Mouse (Mus musculus) hindbrain, embryonic 11.5 days (tissue): ENCODE data around the gene Sec24d. TPM values are rescaled to one million over a fixed set of nuclear protein-coding genes. Genes with fewer than 3 reads are reported as not detected.
A peak's percentile ranks its signal among the peaks of the same experiment; 100 is the strongest.

Experiments used
- ATAC-seq: fragments of 200-750 bp; cut with Nextera tagmentation; 2 replicates; pipeline ENCODE4 v1.8.0; 2017; ENCODE audit warnings: mild to moderate bottlenecking, moderate TSS enrichment, moderate library complexity; ENCODE audit not compliant: low FRiP score
- DNase-seq: peaks from one replicate; pipeline ENCODE4 v3.0.0-alpha.2; 2015; ENCODE audit warnings: low spot score
- H3K27ac ChIP-seq: fragments of 300-500 bp; sonication (generic); 2 replicates; pipeline ENCODE4 v1.5.1; 2014; ENCODE audit warnings: mild to moderate bottlenecking, low read depth, low read length
- H3K27me3 ChIP-seq: fragments of 300-500 bp; sonication (generic); 2 replicates; pipeline ENCODE4 v1.6.1; 2014; ENCODE audit warnings: mild to moderate bottlenecking, low read length, moderate library complexity, mixed read lengths; ENCODE audit not compliant: control insufficient read depth, insufficient read depth
- H3K36me3 ChIP-seq: fragments of 300-500 bp; sonication (generic); 2 replicates; pipeline ENCODE4 v1.6.1; 2014; ENCODE audit warnings: mild to moderate bottlenecking, low read length, moderate library complexity, mixed read lengths; ENCODE audit not compliant: control insufficient read depth, insufficient read depth
- H3K4me1 ChIP-seq: fragments of 300-500 bp; sonication (generic); replicated peaks from 2 replicates; pipeline ENCODE4 v1.6.1; 2014; ENCODE audit warnings: low read length, mixed read lengths; ENCODE audit not compliant: control insufficient read depth, insufficient read depth
- H3K4me2 ChIP-seq: fragments of 300-500 bp; sonication (generic); replicated peaks from 2 replicates; pipeline ENCODE4 v1.6.1; 2014; ENCODE audit warnings: mild to moderate bottlenecking, low read depth, low read length
- H3K4me3 ChIP-seq: fragments of 300-500 bp; sonication (generic); 2 replicates; pipeline ENCODE4 v1.5.1; 2014; ENCODE audit warnings: low read depth, low read length
- H3K9ac ChIP-seq: fragments of 300-500 bp; sonication (generic); 2 replicates; pipeline ENCODE4 v1.6.1; 2014; ENCODE audit warnings: low read depth, low read length
- H3K9me3 ChIP-seq: fragments of 300-500 bp; sonication (generic); 2 replicates; pipeline ENCODE4 v1.6.1; 2016; ENCODE audit warnings: low read length; ENCODE audit not compliant: control insufficient read depth
- WGBS: fragments of 180-500 bp; shearing (Covaris S2); extraction: QIAGEN DNeasy Blood & Tissue Kit; methylation state at CpG from one replicate; pipeline ENCODE4 v1.1.7; 2014; 5-methylcytosine and 5-hydroxymethylcytosine counted together
- polyA plus RNA-seq: library from polyadenylated mRNA; unstranded; fragments of >200 nt; fragmentation: Nextera tagmentation; extraction: Ambion mirVana; gene quantifications from 2 replicates; pipeline ENCODE4 v1.2.1, GENCODE M21; 2014

Gene Sec24d
- polyA plus RNA-seq, 1 experiment from 2014 or later = 27.1 TPM

DNA sequence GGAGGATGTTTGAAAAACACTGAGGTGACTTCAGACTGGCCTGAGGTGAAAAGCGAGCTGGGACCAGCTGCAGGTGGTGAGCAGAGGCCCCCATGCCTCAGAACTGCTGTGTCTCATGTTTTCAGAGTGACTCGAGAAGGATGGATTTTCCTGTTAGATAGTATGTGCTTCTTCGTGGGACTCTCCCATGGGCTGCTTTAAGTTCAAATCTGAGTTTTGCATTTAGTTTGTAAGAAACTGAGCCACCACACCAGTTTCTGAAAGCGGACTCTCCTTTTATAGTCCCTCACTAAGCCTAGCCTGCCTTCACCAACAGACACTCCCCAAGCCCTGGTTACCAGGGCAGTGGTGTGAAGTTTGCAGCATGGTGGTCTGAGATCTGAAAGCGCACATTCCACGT is 70.6 kb downstream of the Sec24d start:
- Histone ChIP-seq H3K27me3 (no peaks in the 10 kb centered on the region), H3K27ac (no peak overlapping the region), H3K4me1 (no peaks in the 10 kb centered on the region), H3K9me3 (no peaks in the 10 kb centered on the region), H3K4me2 (no peak overlapping the region), H3K36me3 (no peaks in the 10 kb centered on the region), H3K4me3 (no peak overlapping the region), H3K9ac (no peak overlapping the region)
- DNase-seq = no peak
- ATAC-seq = no peak
- WGBS = 73% methylated on average over 6 of the region's 6 CpGs

DNA sequence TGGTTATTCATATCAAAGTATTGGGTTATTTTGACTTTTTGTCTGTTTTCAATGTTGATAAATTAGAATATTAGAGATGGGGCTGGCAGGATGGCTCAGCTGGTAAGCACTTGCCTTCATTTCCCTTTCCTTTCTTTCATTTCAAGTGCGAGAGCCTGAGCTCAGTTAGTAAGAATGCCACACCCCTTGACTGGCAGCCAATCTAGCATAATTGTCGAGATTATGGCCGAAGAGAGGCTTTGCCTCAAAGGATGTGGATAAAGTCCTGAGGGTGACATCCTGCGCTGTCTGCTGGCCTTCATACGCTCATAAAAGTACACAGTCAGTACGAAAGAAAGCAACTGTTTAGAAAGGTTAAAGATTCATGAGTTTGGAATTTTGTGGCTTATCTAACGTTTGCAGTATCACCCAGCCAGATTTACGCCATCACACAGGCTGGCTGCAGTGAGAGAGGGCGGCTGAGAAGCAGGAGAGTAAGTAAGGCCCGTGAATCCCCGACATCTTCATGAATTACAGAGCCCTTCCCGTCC is 71.5 kb downstream of the Sec24d start:
- Histone ChIP-seq H3K9me3 (no peaks in the 10 kb centered on the region), H3K27me3 (no peaks in the 10 kb centered on the region), H3K4me2 (no peak overlapping the region), H3K4me1 (no peaks in the 10 kb centered on the region), H3K4me3 (no peak overlapping the region), H3K27ac (no peak overlapping the region), H3K9ac (no peak overlapping the region), H3K36me3 (no peaks in the 10 kb centered on the region)
- ATAC-seq (no peak), DNase-seq (no peak)
- 85% methylated on average over 12 of the region's 12 CpGs for WGBS

DNA sequence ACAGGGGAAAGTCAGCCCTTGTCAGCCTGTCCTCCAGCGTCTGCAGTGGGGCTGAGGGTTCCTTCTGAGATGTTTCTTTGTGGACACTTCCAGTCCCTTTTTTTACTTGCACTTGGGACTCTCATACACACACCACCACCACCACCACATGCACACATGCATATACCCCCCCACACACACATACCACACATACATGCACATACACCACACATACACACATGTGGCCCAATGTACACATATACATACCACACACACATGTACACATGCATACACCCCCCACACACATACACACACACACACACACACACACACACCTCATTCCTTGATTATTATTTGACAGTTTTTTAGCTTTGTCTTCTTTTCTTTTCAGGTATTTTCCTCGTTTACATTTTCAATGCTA is 73.8 kb downstream of the Sec24d start:
- no peaks in the 10 kb centered on the region for H3K36me3 ChIP-seq
- no peak for ATAC-seq
- no peak overlapping the region for H3K9ac ChIP-seq
- H3K4me1 ChIP-seq = no peaks in the 10 kb centered on the region
- H3K27me3 ChIP-seq = no peaks in the 10 kb centered on the region
- 88% methylated on average over 2 of the region's 2 CpGs for WGBS
- no peak overlapping the region for H3K4me2 ChIP-seq
- H3K9me3 ChIP-seq = no peaks in the 10 kb centered on the region
- no peak for DNase-seq
- no peak overlapping the region for H3K4me3 ChIP-seq
- H3K27ac ChIP-seq = no peak overlapping the region

DNA sequence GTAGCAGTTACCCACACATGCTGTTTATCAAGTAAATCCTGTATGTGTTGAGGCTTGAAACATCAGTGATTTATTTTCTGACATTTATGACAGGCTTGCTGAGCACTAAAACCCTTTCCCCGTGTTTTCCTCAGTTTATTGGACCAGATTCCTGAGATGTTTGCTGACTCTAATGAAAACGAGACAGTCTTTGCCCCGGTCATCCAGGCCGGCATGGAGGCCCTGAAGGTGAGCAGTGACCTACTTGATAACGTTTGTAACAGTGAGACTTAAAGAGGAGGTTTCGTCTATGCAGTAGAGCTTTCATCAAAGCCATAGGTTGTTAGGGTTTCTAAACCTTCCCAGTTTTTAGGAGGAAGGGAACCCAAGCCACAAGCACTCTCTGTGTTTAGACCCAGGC is 76.4 kb downstream of the Sec24d start:
- H3K27ac ChIP-seq = no peak overlapping the region
- no peak for DNase-seq
- ATAC-seq = no peak
- WGBS = 84% methylated on average over 6 of the region's 6 CpGs
- H3K36me3 ChIP-seq = no peaks in the 10 kb centered on the region
- H3K9me3 ChIP-seq = no peaks in the 10 kb centered on the region
- H3K4me2 ChIP-seq = no peak overlapping the region
- H3K4me3 ChIP-seq = no peak overlapping the region
- H3K27me3 ChIP-seq = no peaks in the 10 kb centered on the region
- no peak overlapping the region for H3K9ac ChIP-seq
- H3K4me1 ChIP-seq = no peaks in the 10 kb centered on the region

DNA sequence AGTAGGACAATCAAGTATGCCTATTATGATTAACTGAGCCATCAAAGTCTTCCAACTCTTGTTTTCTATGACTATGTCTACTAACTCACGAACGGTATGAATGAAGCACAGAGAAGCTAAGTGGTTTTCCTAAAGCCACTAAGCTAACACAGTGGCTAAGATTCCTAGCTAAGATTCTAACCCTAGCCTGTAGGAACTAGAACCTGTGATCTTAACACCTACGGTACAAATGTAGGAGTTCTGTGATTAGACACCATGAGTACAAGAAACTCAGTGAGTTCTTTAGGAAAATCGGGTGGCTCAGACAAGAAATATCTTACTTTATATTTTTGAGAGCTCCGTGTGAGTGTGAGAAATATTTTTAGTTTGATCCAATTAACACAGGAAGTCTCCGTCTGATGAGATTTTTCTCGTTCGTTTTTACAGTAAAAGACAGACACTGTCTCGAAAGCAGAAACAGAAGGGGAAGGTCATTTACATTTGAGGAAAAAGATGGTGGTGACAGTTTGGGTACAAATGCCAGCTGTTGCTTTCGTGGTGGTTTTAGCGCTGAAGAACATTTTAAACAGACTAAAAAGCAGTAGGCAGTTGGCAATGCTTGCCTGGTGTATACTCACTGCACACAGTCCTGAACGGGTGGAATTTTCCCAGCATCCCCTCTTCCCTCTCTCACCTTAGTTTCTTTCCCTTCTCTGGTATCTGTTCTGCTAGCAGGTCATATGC is 81.0 kb downstream of the Sec24d start:
- 91% methylated on average over 12 of the region's 12 CpGs for WGBS
- no peaks in the 10 kb centered on the region for H3K4me1 ChIP-seq
- no peak for DNase-seq

DNA sequence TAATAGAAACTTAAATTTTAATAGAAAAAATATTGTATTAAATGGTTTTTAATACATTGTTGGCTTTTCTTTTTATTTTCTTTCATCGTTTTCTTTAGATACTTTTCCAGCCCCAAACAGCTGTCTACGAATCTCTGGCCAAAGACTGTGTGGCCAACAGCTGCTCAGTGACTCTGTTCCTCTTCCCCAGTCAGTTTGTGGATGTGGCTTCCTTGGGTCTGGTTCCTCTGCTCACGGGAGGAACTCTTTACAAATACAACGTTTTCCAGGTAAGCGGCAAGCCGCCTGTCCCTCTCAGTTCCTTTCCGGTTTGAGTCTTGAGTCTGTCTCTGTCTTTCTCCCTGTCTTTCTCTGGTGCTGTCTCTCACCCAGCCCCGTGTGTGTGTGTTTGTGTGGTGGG is 83.3 kb downstream of the Sec24d start:
- Histone ChIP-seq H3K9ac (no peak overlapping the region), H3K4me3 (no peak overlapping the region), H3K9me3 (no peaks in the 10 kb centered on the region), H3K27ac (no peak overlapping the region), H3K4me2 (no peak overlapping the region), H3K36me3 (no peaks in the 10 kb centered on the region), H3K27me3 (no peaks in the 10 kb centered on the region), H3K4me1 (no peaks in the 10 kb centered on the region)
- DNase-seq = no peak
- WGBS = 83% methylated on average over 8 of the region's 8 CpGs
- ATAC-seq = no peak

More for the DNA sequence above, 81.0 kb downstream of the Sec24d start:
- Histone ChIP-seq H3K27ac (no peak overlapping the region), H3K4me3 (no peak overlapping the region), H3K36me3 (no peaks in the 10 kb centered on the region), H3K9me3 (no peaks in the 10 kb centered on the region), H3K9ac (no peak overlapping the region), H3K4me2 (no peak overlapping the region), H3K27me3 (no peaks in the 10 kb centered on the region)
- no peak for ATAC-seq

DNA sequence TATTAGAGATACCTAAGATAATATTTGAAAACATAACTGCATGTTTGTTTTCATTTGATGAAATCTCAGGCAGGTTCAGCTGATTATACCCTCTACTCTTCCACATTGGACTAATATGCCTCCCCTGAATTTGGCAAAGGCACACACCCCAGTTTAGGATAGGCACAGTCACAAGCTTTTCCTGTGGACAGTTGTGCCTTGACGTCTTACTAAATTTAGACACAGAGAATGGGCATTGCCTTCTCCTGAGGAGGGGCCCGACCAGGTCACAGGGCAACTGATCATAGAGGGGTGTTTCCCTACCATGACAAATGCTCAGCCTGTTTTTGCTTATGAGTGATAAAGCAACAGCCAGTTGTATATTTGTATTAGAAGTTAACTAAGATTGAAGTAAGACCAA is 84.3 kb downstream of the Sec24d start:
- 81% methylated on average over 2 of the region's 2 CpGs for WGBS
- Histone ChIP-seq H3K27ac (no peak overlapping the region), H3K9ac (no peak overlapping the region), H3K4me3 (no peak overlapping the region), H3K27me3 (no peaks in the 10 kb centered on the region), H3K4me2 (no peak overlapping the region), H3K9me3 (no peaks in the 10 kb centered on the region), H3K36me3 (no peaks in the 10 kb centered on the region), H3K4me1 (no peaks in the 10 kb centered on the region)
- ATAC-seq = no peak
- DNase-seq = no peak

DNA sequence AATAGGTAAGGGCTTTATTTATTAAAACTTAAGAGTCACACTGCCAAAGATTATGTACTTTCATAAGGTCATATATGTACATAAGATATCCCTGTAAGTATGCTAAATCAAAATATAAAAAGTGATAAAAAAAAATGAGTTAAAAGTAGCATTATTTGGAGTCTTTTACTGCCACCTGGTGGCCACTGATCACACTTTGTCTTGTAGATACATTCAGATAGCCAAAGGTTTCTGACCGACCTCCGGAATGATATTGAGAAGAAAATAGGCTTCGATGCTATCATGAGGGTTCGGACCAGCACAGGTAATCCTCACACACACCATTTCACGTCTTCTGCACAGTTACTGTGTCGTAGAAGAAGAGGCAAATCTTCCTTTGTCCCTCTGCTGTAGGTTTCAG is 85.9 kb downstream of the Sec24d start:
- DNase-seq = peak; percentile 71
- Histone ChIP-seq H3K27me3 (no peaks in the 10 kb centered on the region), H3K36me3 (no peaks in the 10 kb centered on the region), H3K4me1 (no peaks in the 10 kb centered on the region), H3K4me2 (no peak overlapping the region), H3K27ac (no peak overlapping the region), H3K4me3 (no peak overlapping the region), H3K9me3 (no peaks in the 10 kb centered on the region), H3K9ac (no peak overlapping the region)
- ATAC-seq = no peak
- WGBS = 64% methylated on average over 6 of the region's 6 CpGs

DNA sequence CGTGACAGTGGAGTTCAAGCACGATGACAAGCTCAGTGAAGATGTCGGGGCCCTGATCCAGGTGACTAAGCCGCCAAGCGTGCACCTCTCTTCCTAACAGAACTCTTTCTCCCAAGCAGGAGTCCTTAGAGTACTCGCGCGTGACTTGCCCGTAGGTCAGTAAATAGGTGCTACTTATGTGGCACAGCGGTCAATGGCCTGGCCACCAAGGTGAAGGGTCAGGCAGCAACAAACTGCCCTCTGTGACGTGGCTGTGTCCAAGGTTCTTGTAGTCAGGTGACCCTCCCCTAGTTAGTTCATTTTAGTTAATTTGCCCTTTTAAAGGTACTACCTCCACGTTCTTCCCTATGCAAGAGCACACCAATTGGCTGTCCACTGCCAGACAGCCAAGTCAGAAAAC is 86.4 kb downstream of the Sec24d start:
- DNase-seq = no peak

More for the DNA sequence above, 86.4 kb downstream of the Sec24d start:
- Histone ChIP-seq H3K4me3 (no peak overlapping the region), H3K9me3 (no peaks in the 10 kb centered on the region), H3K36me3 (no peaks in the 10 kb centered on the region), H3K9ac (no peak overlapping the region), H3K27me3 (no peaks in the 10 kb centered on the region), H3K4me1 (no peaks in the 10 kb centered on the region), H3K27ac (no peak overlapping the region), H3K4me2 (no peak overlapping the region)
- ATAC-seq = no peak
- 91% methylated on average over 12 of the region's 12 CpGs for WGBS
